Mouse (Mus musculus): ENCODE measurements around the gene Opcml. TPM values are rescaled to one million over a fixed set of nuclear protein-coding genes. Genes with fewer than 3 reads are reported as not detected.

The Opcml gene
- polyA plus RNA-seq (2014; fragmentation: Nextera tagmentation; extraction: Ambion mirVana) = 7.0 and 7.6 TPM in 2 replicates

DNA sequence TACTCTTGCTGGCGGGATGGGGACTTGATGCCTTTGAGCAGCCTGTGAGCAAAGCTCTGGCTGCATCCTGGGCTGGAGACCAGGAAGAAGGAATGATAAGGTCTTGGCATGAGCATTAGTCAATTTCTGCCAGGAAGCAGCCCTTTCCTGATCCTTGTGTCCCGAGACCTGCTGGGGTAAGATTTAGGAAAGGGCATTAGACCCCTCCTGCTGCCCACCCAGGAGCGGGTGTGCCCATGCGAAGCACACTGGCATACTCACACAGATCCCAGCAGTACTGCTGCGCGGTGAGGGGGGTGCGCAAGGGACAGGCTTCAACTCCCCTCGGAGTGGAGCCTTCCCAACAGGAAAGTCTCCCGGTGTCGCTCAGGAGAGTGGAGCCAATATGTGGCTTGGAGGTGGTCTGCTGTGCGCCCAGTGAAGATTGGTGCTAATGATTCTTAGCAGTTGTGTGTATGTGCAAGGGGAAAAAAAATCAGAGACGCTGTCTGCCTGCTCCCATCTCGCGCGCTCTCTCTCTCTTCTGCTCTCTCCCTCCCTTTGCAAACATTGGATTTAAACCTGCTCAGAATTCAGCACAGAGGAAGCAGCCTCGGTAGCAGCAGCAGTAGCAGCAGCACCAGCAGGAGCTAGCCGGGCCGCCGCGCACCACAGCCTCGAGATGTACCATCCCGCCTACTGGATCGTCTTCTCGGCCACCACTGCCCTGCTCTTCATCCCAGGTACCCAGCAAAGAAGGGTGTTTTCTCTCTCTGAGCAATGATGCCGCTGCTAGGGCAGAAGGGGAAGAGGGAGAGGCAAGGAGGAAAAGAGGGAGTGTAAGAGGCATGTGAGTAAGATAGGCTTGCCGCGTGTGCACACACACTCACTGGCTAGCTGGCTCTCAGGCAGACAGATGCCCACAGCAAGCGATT lies at the start of gene Opcml:
Opcml (plus strand) TSS at position 51 of the 914 bp plus-strand sequence.
- WGBS = 2% methylated on average over 27 of the region's 28 CpGs
- peak within 1 kb of the TSS; percentile 64 for H3K4me2 ChIP-seq (replicated peaks; ENCODE audit: low read depth, low read length)
- ATAC-seq (ENCODE audit: insufficient number of reproducible peaks, insufficient read depth, low FRiP score, low read depth) = peak; percentile 53; the same call in 1 of the 2 replicates
- no peaks in the 10 kb centered on the region for H3K27me3 ChIP-seq (ENCODE audit: control insufficient read depth, insufficient read depth, low read length)
- peak within 1 kb of the TSS; percentile 27 for H3K4me3 ChIP-seq (ENCODE audit: low read depth, low read length)
- H3K4me1 ChIP-seq (ENCODE audit: control insufficient read depth, insufficient read depth, low read length) = no peaks in the 10 kb centered on the region
- H3K9ac ChIP-seq (replicated peaks; ENCODE audit: low read depth, low read length) = 0 out of 2 replicates have a peak within 1 kb of the TSS, but pooled peaks have one; percentile 4
- no peaks in the 10 kb centered on the region for H3K36me3 ChIP-seq (ENCODE audit: control insufficient read depth, insufficient read depth, low read length)
- H3K9me3 ChIP-seq (ENCODE audit: control insufficient read depth, low read depth, low read length) = no peaks in the 10 kb centered on the region
- no peak within 1 kb of the TSS for H3K27ac ChIP-seq (ENCODE audit: low read length)

DNA sequence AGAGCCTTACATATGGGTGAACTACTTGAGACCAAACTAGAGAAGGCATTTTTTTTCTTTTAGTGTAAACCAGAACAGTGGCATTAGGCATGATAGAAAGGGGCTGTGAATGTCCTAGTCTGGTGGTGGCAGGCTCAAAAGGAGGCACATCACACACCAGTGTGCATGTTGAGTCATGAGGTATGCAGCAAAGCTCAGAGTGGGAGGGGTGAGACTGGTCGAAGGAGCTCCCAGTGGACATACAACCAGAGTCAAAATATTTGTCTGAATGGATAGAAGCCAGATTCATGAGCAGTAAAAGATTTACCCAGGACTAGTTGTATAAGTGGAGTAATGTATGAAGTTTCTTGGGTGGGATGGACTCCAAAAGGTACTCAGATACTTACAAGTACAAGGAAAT lies 31.9 kb upstream of the Opcml start:
- Histone ChIP-seq H3K9me3 (ENCODE audit: control insufficient read depth, low read depth, low read length) (no peaks in the 10 kb centered on the region), H3K27ac (ENCODE audit: low read length) (no peak overlapping the region), H3K36me3 (ENCODE audit: control insufficient read depth, insufficient read depth, low read length) (no peaks in the 10 kb centered on the region), H3K9ac (replicated peaks; ENCODE audit: low read depth, low read length) (no peak overlapping the region), H3K4me3 (ENCODE audit: low read depth, low read length) (no peak overlapping the region), H3K4me2 (replicated peaks; ENCODE audit: low read depth, low read length) (no peak overlapping the region), H3K27me3 (ENCODE audit: control insufficient read depth, insufficient read depth, low read length) (no peaks in the 10 kb centered on the region), H3K4me1 (ENCODE audit: control insufficient read depth, insufficient read depth, low read length) (no peaks in the 10 kb centered on the region)
- ATAC-seq (ENCODE audit: insufficient number of reproducible peaks, insufficient read depth, low FRiP score, low read depth) = no peak
- WGBS = 59% methylated on average over 1 of the region's 1 CpGs

DNA sequence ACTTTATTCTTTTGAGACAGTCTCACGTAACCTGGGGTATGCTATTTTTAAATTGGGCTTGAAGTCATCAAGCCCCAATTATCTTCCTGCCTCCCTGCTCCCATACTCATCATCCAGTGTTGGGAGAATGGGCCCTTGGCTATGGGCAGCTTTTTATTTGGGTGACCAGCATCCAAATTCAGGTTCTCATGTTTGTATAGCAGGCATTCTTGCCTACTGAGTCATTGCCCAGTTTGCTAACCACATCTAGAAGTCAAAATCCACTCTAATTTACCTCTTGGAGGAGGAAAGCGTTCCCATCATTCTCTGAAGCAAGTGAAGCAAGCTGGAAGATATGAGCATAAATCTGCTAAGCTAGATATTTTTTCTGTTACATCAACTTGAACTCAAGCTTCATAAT lies 29.4 kb upstream of the Opcml start:
- H3K4me2 ChIP-seq (replicated peaks; ENCODE audit: low read depth, low read length) = no peak overlapping the region
- no peak overlapping the region for H3K4me3 ChIP-seq (ENCODE audit: low read depth, low read length)
- H3K36me3 ChIP-seq (ENCODE audit: control insufficient read depth, insufficient read depth, low read length) = no peaks in the 10 kb centered on the region
- no peaks in the 10 kb centered on the region for H3K4me1 ChIP-seq (ENCODE audit: control insufficient read depth, insufficient read depth, low read length)
- no peaks in the 10 kb centered on the region for H3K9me3 ChIP-seq (ENCODE audit: control insufficient read depth, low read depth, low read length)
- H3K27me3 ChIP-seq (ENCODE audit: control insufficient read depth, insufficient read depth, low read length) = no peaks in the 10 kb centered on the region
- no peak overlapping the region for H3K9ac ChIP-seq (replicated peaks; ENCODE audit: low read depth, low read length)
- ATAC-seq (ENCODE audit: insufficient number of reproducible peaks, insufficient read depth, low FRiP score, low read depth) = no peak
- H3K27ac ChIP-seq (ENCODE audit: low read length) = no peak overlapping the region
- 79% methylated on average over 2 of the region's 2 CpGs for WGBS

GRCm38 (mm10) chr9:27766446-27766845 lies 24.1 kb upstream of the Opcml start:
- no peak overlapping the region for H3K9ac ChIP-seq (replicated peaks; ENCODE audit: low read depth, low read length)
- H3K4me3 ChIP-seq (ENCODE audit: low read depth, low read length) = no peak overlapping the region
- WGBS = 68% methylated on average over 3 of the region's 3 CpGs
- no peak overlapping the region for H3K27ac ChIP-seq (ENCODE audit: low read length)
- no peak for ATAC-seq (ENCODE audit: insufficient number of reproducible peaks, insufficient read depth, low FRiP score, low read depth)
- no peaks in the 10 kb centered on the region for H3K36me3 ChIP-seq (ENCODE audit: control insufficient read depth, insufficient read depth, low read length)
- H3K4me1 ChIP-seq (ENCODE audit: control insufficient read depth, insufficient read depth, low read length) = no peaks in the 10 kb centered on the region
- no peak overlapping the region for H3K4me2 ChIP-seq (replicated peaks; ENCODE audit: low read depth, low read length)
- H3K9me3 ChIP-seq (ENCODE audit: control insufficient read depth, low read depth, low read length) = no peaks in the 10 kb centered on the region
- H3K27me3 ChIP-seq (ENCODE audit: control insufficient read depth, insufficient read depth, low read length) = no peaks in the 10 kb centered on the region

GRCm38 (mm10) chr9:27767196-27767900 lies 23.2 kb upstream of the Opcml start:
- no peak for ATAC-seq (ENCODE audit: insufficient number of reproducible peaks, insufficient read depth, low FRiP score, low read depth)
- Histone ChIP-seq H3K4me2 (replicated peaks; ENCODE audit: low read depth, low read length) (no peak overlapping the region), H3K4me1 (ENCODE audit: control insufficient read depth, insufficient read depth, low read length) (no peaks in the 10 kb centered on the region), H3K27ac (ENCODE audit: low read length) (no peak overlapping the region), H3K4me3 (ENCODE audit: low read depth, low read length) (no peak overlapping the region), H3K36me3 (ENCODE audit: control insufficient read depth, insufficient read depth, low read length) (no peaks in the 10 kb centered on the region), H3K27me3 (ENCODE audit: control insufficient read depth, insufficient read depth, low read length) (no peaks in the 10 kb centered on the region), H3K9me3 (ENCODE audit: control insufficient read depth, low read depth, low read length) (no peaks in the 10 kb centered on the region), H3K9ac (replicated peaks; ENCODE audit: low read depth, low read length) (no peak overlapping the region)
- 85% methylated on average over 8 of the region's 8 CpGs for WGBS

DNA sequence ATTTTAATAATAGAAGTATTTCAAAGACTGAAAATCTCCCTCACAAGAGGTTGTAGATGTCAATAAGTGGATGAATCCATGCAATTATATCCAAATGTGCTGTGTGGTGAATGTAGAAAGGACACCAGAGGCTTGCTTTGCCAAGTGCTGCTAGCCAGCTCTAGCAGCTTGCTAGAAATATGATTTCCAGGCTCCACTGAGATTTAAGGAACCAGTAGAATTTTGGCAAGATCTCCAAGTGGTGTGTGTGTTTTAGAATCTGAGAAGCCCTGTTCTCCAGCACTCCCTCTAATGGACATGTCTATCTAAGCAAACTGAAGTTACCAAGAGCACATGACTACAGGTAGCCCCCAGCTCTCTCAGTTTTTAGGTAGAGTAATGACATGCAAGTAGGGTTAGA lies 21.8 kb upstream of the Opcml start:
- H3K27ac ChIP-seq (ENCODE audit: low read length) = no peak overlapping the region
- H3K9me3 ChIP-seq (ENCODE audit: control insufficient read depth, low read depth, low read length) = no peaks in the 10 kb centered on the region
- H3K4me3 ChIP-seq (ENCODE audit: low read depth, low read length) = no peak overlapping the region
- no peak for ATAC-seq (ENCODE audit: insufficient number of reproducible peaks, insufficient read depth, low FRiP score, low read depth)
- H3K36me3 ChIP-seq (ENCODE audit: control insufficient read depth, insufficient read depth, low read length) = no peaks in the 10 kb centered on the region
- no peak overlapping the region for H3K9ac ChIP-seq (replicated peaks; ENCODE audit: low read depth, low read length)
- no peak overlapping the region for H3K4me2 ChIP-seq (replicated peaks; ENCODE audit: low read depth, low read length)
- no peaks in the 10 kb centered on the region for H3K27me3 ChIP-seq (ENCODE audit: control insufficient read depth, insufficient read depth, low read length)
- no peaks in the 10 kb centered on the region for H3K4me1 ChIP-seq (ENCODE audit: control insufficient read depth, insufficient read depth, low read length)

GRCm38 (mm10) chr9:27781291-27781993 lies 9.1 kb upstream of the Opcml start:
- Histone ChIP-seq H3K27me3 (ENCODE audit: control insufficient read depth, insufficient read depth, low read length) (no peaks in the 10 kb centered on the region), H3K4me3 (ENCODE audit: low read depth, low read length) (no peak overlapping the region), H3K27ac (ENCODE audit: low read length) (no peak overlapping the region), H3K36me3 (ENCODE audit: control insufficient read depth, insufficient read depth, low read length) (no peaks in the 10 kb centered on the region), H3K4me2 (replicated peaks; ENCODE audit: low read depth, low read length) (no peak overlapping the region), H3K4me1 (ENCODE audit: control insufficient read depth, insufficient read depth, low read length) (no peaks in the 10 kb centered on the region), H3K9me3 (ENCODE audit: control insufficient read depth, low read depth, low read length) (no peaks in the 10 kb centered on the region), H3K9ac (replicated peaks; ENCODE audit: low read depth, low read length) (no peak overlapping the region)
- 75% methylated on average over 6 of the region's 6 CpGs for WGBS
- 0 out of 2 replicates have a peak, but pooled peaks have one; percentile 14 for ATAC-seq (ENCODE audit: insufficient number of reproducible peaks, insufficient read depth, low FRiP score, low read depth)

GRCm38 (mm10) chr9:27781994-27782337 lies 8.6 kb upstream of the Opcml start:
- Histone ChIP-seq H3K4me3 (ENCODE audit: low read depth, low read length) (no peak overlapping the region), H3K9me3 (ENCODE audit: control insufficient read depth, low read depth, low read length) (no peaks in the 10 kb centered on the region), H3K4me2 (replicated peaks; ENCODE audit: low read depth, low read length) (no peak overlapping the region), H3K27me3 (ENCODE audit: control insufficient read depth, insufficient read depth, low read length) (no peaks in the 10 kb centered on the region), H3K4me1 (ENCODE audit: control insufficient read depth, insufficient read depth, low read length) (no peaks in the 10 kb centered on the region), H3K36me3 (ENCODE audit: control insufficient read depth, insufficient read depth, low read length) (no peaks in the 10 kb centered on the region), H3K9ac (replicated peaks; ENCODE audit: low read depth, low read length) (no peak overlapping the region), H3K27ac (ENCODE audit: low read length) (no peak overlapping the region)
- WGBS = 25% methylated on average over 1 of the region's 1 CpGs
- peak; percentile 46; the same call in 1 of the 2 replicates for ATAC-seq (ENCODE audit: insufficient number of reproducible peaks, insufficient read depth, low FRiP score, low read depth)

Data from stomach, embryonic 14.5 days (tissue).